Mouse (Mus musculus) thymus, postnatal 25 days (tissue): ENCODE results near the gene Cyfip2.

Source experiments
- DNase-seq: peaks from one replicate; pipeline ENCODE4 v3.0.0; 2022

Gene Cyfip2

DNA sequence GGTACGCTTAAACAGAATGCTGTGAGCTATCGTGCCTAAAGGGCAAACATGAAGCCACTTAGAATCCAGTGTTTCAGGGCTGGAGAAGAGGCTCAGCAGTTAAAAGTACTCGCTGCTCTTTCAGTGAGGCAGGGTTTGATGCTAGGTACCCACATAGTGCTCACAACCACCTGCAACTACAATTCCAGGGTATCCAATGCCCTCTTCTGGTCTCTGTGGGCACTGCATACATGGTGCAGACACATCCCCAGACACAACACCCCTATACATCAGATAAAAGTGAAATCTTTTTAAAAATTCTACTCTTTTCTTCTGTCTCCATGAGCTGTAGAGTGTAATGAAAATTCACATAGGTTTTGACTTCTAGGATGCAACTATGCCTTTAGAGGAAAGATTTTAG is 38.7 kb downstream of the Cyfip2 start:
- peak; percentile 23 for DNase-seq

DNA sequence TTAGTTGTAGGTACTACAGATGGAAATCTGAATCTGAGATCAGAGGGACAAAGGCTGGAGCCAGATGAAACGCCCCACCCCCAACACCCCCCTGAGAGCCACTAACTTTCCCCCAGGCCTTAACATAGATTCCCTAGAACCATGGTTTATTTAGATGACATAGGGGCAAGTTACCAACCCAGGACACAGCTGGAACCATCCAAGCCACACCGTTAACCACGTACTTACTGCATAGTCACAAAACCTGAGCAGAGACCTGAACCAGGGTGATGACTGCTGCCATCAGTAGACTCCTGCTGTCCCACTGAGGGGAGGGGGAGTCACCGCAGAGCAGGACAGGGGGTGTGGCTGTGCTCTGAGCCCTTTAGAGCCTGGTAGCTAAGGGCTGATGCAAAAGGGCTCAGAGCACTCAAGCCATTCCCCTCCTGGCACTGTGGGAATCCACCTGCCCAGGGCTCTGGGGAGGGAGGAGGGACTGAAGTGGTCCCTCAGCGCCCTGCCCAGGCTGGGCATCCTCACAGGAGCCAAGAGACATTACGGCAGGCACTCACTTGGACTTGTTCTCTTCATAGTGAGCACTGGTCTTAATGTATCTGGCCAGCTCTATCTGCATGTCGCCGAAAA is 40.5 kb downstream of the Cyfip2 start:
- DNase-seq, result no peak

DNA sequence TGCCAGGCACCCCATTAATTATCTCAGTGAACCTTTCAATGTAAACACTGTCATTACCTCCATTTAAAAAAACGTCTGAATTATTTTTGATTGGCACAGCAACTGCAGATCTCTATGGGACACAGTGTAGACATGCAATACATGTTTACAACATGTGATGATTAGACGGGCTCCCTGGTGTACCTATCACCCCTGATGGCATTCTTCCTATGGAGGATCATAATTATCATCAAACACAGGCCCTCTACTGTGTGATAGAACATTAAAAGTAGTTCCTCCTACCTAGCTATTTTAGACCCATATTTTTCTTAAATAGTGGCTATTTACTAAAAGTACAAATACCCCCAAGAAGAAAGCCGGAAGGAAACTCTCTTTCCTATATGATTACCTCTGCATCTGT is 42.8 kb downstream of the Cyfip2 start:
- DNase-seq, result no peak

GRCm38 (mm10) chr11:46269391-46269790 is 43.3 kb downstream of the Cyfip2 start:
- DNase-seq, result no peak

GRCm38 (mm10) chr11:46268991-46269390 is 43.7 kb downstream of the Cyfip2 start:
- DNase-seq, result peak; percentile 68

GRCm38 (mm10) chr11:46265031-46265786 is 47.5 kb downstream of the Cyfip2 start:
- DNase-seq, result no peak

DNA sequence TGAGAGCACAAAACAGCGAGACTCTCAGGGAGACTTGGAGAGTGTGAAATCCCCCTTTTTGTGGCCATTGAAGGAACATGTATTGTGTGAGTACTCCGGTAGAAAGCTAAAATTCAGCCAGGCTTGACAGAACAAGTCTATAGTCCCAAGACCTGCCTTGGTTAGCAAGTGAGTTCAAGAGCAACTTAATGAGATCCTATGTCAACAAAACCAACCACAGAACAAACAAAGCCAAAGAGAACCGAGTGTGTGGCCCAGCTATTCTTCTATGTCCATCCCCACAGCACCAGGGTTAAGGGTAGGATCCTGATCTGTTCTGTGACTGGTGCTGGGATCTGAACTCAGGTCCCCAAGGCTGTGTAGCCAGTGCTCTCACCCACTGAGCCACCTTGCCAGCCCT is 48.1 kb downstream of the Cyfip2 start:
- DNase-seq, result no peak

- DNase-seq, result no peak
Measured at GRCm38 (mm10) chr11:46263291-46263690, 49.4 kb downstream of the Cyfip2 start.

GRCm38 (mm10) chr11:46262854-46263253 is 49.8 kb downstream of the Cyfip2 start:
- no peak for DNase-seq

DNA sequence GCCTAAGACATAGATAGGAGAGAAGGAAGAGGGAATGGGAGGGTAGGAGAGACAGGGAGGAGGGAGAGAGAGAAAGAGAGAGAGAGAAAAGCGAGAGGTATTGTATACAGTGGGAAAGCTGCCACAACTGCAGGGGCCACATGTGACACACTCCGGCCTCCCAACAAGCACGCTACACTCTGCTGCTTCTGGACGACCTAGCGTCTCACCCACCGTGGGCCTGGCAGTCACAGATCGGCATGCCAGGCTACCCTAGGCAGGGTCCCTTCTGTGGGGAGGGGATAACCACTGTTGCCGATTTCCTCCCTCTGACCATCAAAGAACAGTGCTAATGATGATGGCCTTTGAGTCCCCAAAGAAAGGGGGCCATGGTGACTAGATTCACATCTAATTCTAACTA is 53.9 kb downstream of the Cyfip2 start:
- DNase-seq, result no peak

GRCm38 (mm10) chr11:46258207-46258606 is 54.5 kb downstream of the Cyfip2 start:
- DNase-seq, result peak; percentile 19

DNA sequence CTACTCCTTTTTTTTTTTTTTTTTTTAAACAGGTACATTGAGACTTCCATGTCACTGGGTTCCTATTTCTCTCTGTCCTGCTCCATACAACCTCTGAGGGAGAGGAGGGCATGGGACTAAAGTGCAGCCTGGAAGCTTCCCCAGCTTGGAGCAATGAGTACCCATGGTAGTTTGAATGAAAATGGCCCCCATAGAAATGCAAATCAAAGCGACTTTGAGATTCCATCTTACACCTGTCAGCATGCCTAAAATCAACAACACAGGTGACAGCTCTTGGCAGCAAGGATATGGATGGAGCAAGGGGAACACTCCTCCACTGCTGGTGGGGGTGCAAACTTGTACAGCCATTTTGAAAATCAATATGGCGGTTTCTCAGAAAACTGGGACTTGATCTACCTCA is 57.4 kb downstream of the Cyfip2 start:
- no peak for DNase-seq

DNA sequence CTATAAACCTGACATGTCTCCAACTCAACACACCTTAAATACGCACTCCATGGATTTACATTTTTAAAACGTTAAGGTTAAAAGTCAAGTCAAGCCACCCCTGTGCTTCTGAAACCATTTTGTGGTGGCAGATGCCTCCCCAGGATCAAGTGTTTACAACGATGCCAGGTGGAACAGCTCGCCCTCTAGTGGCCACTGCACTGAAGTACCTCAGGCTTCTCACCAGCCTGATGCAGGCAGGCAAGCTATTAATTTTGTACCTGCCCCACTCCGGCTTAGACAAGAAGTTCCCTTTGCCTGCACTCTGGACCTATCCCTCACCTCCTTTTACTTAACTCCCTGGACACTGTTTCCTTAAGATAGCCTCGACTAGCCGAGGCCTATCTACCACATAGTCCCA is 60.7 kb downstream of the Cyfip2 start:
- peak; percentile 63 for DNase-seq

DNA sequence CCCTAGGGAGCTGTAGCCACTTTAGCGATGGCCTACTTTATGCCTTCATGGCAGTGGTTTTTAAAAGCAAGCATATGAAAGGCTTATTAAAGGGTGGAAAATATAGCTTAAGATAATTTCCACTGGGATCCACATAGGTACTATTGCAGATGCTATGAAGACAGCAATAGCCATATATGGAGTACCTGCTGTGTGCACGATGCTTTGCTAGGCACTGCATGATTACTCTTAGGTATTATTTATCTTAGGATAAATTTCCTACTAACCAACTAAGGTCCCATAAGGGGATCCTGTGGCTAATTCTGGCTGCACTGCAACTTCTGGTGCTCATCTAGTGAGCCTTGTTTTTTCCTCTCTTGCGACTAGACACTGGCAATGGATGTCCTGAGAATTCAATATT is 64.3 kb downstream of the Cyfip2 start:
- DNase-seq, result no peak

GRCm38 (mm10) chr11:46246393-46246792 is 66.3 kb downstream of the Cyfip2 start:
- DNase-seq, result no peak

DNA sequence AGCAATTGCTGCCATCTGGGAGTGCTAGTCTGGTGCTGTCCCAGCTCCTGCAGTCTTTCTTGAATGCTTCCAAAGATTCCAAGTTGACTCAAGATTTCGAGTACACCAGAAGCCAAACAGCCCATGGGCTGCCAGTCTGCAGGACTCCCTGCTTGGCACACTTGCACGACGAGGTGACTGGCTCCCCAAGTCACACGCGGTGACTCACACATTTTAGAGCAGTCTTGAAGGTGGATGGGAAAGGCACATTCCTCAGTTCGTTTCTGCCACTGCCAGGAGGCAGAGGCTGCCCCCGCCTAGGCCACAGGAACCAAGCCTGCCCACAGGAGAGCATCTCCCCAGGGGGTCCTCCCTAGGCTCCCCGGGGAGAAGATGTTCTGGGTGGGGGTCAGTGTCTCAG is 66.7 kb downstream of the Cyfip2 start:
- DNase-seq, result no peak

DNA sequence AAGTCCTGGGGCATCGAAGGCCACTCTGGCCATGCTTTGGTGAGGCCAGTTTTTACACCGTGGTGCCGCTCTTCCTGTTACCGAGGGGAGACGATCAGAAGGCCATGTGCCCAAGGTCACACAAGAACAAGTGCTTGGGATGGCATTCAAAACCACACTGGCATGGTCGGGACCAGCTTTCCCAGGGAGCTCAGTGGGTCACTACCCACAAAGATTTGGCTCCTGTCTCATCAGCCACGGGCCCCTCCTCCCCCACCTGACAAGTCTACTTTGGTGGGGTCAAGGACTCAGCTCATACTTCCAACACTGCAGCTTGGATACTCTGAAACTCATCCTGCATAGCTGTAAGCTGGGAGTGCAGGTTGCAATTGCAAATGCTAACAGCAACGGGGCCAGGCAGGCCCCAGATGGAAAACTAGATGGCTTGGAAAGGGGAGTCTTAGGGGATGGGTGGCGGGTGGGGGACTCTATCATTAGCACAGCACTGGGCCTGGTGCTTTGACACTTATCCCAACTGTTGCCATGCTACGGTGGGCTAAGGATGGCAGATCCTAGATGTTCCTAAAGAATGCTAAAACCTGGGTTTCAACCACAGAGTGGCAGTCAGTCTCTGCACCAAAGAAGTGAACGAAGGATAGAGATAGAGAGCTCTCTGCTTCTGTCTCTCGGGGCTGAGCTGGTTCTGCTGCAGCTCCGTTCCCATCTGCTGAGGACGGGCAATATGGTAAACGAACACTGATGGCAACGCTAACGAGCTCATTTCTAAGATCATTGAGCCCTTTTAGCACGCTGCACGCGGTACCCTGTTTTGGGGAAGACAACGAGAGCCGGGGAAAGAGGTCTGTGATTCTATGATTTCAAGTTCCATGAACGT is 67.7 kb downstream of the Cyfip2 start:
- DNase-seq, result no peak

- no peak for DNase-seq
Measured at GRCm38 (mm10) chr11:46241985-46242384, 70.7 kb downstream of the Cyfip2 start.

GRCm38 (mm10) chr11:46241150-46241673 is 71.4 kb downstream of the Cyfip2 start:
- DNase-seq, result no peak

DNA sequence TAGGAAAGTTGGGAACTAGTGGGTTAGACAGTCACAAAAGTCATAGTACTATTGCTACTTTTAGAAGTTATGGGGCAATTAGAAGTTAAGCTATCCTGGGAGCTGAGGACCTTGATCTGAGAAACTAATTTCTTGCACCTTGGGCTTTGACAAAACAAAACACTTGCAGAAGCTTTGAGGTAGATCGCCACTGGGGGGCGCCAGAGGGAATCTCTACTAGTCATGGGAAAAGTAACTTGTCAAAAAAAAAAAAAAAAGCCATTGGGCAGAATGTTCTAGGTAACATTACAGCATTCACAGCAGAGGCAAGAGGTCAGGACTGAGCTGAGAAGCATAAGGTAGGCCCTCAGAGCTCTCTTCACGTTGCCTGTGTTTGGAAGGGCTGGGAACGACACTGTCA is 75.7 kb downstream of the Cyfip2 start:
- peak; percentile 74 for DNase-seq

DNA sequence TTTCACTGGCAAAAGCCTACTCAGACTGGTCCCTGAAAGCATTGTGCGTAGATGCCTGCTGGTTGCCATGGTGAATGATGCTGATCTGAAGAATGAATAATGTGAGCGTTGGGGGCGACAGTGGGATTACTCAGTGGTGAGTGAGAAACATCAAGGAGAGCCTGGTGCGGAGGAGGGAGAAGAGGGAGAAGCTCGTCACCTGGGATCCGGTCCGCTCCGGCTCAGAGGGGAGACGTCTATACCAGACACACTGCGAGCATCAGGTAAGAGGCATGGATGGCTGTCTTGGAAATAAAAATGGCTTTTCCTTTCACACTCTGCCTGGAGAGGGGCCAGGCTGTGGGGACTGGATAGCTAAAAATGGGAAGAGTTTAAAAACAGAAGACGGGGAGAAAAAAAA is 77.3 kb downstream of the Cyfip2 start, which contains the start of gene Fndc9:
Fndc9 (plus strand) TSS at position 198 of the 400 bp plus-strand sequence.
- DNase-seq, result no peak

DNA sequence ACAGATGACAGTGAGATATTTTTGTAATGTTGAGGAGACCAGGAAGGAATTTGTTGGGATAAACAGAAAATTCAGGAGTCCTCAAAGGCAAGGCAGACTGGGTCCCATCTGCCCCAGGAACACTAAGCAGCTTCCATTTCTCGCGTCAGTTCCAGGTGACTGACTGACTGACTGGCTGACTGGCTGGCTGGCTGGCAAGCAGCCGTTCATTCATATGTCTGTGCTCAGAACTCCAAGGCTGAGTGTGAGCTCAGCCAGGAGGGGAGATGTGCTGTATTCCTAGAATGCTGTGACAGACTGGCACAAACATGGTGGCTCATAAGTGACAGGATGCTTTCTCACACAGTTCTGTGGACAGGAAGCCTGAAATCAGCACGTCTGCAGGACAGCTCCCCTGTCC is 78.7 kb downstream of the Cyfip2 start:
- no peak for DNase-seq

DNA sequence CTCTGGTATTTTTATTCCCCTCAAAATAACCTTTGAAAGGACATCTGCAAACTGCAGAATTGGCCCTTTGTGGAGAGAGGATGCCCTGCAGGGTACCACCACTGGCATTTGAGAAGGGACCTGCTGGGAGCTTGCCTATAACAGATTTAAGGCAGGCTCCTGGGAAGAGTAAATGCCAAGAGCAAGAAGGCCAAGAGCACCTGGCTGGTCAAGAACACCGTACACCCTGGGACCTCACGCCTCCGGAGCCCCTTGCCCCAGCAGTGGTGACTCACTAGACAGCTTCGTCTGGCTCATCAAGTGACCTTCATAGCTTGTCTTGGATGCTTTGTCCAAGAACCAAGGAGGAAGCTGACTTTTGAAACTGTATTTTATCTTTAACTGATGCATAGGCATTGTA is 79.9 kb downstream of the Cyfip2 start:
- no peak for DNase-seq
